Mouse (Mus musculus): ENCODE measurements around the gene Kalrn.

GRCm38 (mm10) chr16:33985372-33985771 is 588.0 kb downstream of the Kalrn start:
- TF ChIP-seq CTCF (IDR thresholded peaks at IDR 0.05; ENCODE audit: low read depth), result no peak
- no peak for TF ChIP-seq EP300 (IDR thresholded peaks at IDR 0.05; ENCODE audit: low read depth)

Data from heart, postnatal 0 days (tissue).